Mouse (Mus musculus) ES-E14 (cell line): ENCODE measurements around the gene Pcsk5. TPM values are rescaled to one million over a fixed set of nuclear protein-coding genes. Genes with fewer than 3 reads are reported as not detected.

Experiments
- DNase-seq: peaks from one replicate; pipeline ENCODE4 v3.0.0-alpha.2; 2013; ENCODE audit warnings: low read depth, low spot score
- H3K27ac ChIP-seq: 2 replicates; pipeline ENCODE4 v1.5.1; 2012; ENCODE audit warnings: low read depth, mild to moderate bottlenecking, low read length, moderate library complexity, mixed read lengths; ENCODE audit not compliant: poor library complexity, insufficient read depth, severe bottlenecking
- H3K36me3 ChIP-seq: 2 replicates; pipeline ENCODE4 v1.6.1; 2012; ENCODE audit warnings: mild to moderate bottlenecking, low read length, moderate library complexity, mixed read lengths; ENCODE audit not compliant: control insufficient read depth, poor library complexity, insufficient read depth, severe bottlenecking
- H3K4me1 ChIP-seq, 2 experiments: fragments of 150-350 bp in 1 of 2; sonication (generic) in 1 of 2; 2 replicates each; pipeline ENCODE4 v1.6.1; 2012; ENCODE audit warnings: low read length in 2 of 2, mild to moderate bottlenecking in 1 of 2, mixed read lengths in 1 of 2; ENCODE audit not compliant: control insufficient read depth in 2 of 2, insufficient read depth in 2 of 2, poor library complexity in 1 of 2
- H3K4me3 ChIP-seq, 2 experiments: fragments of 150-350 bp in 1 of 2; sonication (generic) in 1 of 2; 2 replicates each; pipeline ENCODE4 v1.5.1; 2012; ENCODE audit warnings: low read length in 2 of 2, low read depth in 1 of 2, mild to moderate bottlenecking in 1 of 2, mixed read lengths in 1 of 2; ENCODE audit not compliant: insufficient read depth in 1 of 2, poor library complexity in 1 of 2, severe bottlenecking in 1 of 2
- H3K9ac ChIP-seq: 2 replicates; pipeline ENCODE4 v1.6.1; 2012; ENCODE audit warnings: low read depth, mild to moderate bottlenecking, low read length, mixed read lengths; ENCODE audit not compliant: poor library complexity, insufficient read depth, severe bottlenecking
- H3K9me3 ChIP-seq: fragments of 150-350 bp; sonication (generic); 2 replicates; pipeline ENCODE4 v1.6.1; 2012; ENCODE audit warnings: low read depth, mild to moderate bottlenecking, low read length; ENCODE audit not compliant: control insufficient read depth, insufficient read depth
- CHD2 ChIP-seq: IDR thresholded peaks from 2 replicates; pipeline ENCODE4 v1.6.1; 2014; ENCODE audit warnings: mild to moderate bottlenecking, low read depth, low read length, inconsistent platforms
- HCFC1 ChIP-seq: IDR thresholded peaks from 2 replicates; pipeline ENCODE4 v1.6.1; 2012; ENCODE audit warnings: low read length, inconsistent platforms, borderline replicate concordance; ENCODE audit not compliant: insufficient read depth
- MAFK ChIP-seq: IDR thresholded peaks from 2 replicates; pipeline ENCODE4 v1.6.1; 2014; ENCODE audit warnings: mild to moderate bottlenecking, low read depth, low read length, inconsistent platforms; ENCODE audit not compliant: insufficient read depth
- ZC3H11A ChIP-seq: IDR thresholded peaks from 2 replicates; pipeline ENCODE4 v1.6.1; 2012; ENCODE audit warnings: low read depth, mild to moderate bottlenecking, inconsistent platforms, low read length, borderline replicate concordance
- ZNF384 ChIP-seq: IDR thresholded peaks from 2 replicates; pipeline ENCODE4 v1.6.1; 2012; ENCODE audit warnings: low read depth, low read length, inconsistent platforms
- in situ Hi-C, 2 experiments: fragments of 600-800 bp; cut with MboI; formaldehyde crosslinking; loops; one replicate each; pipeline ENCODE4 v1.15.1; 2025; ENCODE audit warnings: low sequenced_read_pairs in 2 of 2, inconsistent platforms in 1 of 2; ENCODE audit not compliant: unreplicated experiment in 2 of 2
- total RNA-seq: library from RNA; depleted of rRNA; stranded (reverse); fragments of 300-350 nt; gene quantifications from 2 replicates; pipeline ENCODE4 v1.2.3, GENCODE M21; 2012

The Pcsk5 gene
- total RNA-seq, 1 experiment, result 1.6 TPM

- in situ Hi-C loops, result loop anchor here in 1 of 2 experiments (25.0 kb wide), 1 partner anchor 719 kb away; no protein-coding TSS in a partner anchor
- H3K9me3 ChIP-seq, result no peaks in the 10 kb centered on the region
- 0 out of 4 replicates have a peak, but pooled peaks cover 0 to 2% of the 10 kb centered on the region in 2 experiments for H3K4me1 ChIP-seq
- no peak for DNase-seq
- no peak overlapping the region for H3K9ac ChIP-seq
- no peaks in the 10 kb centered on the region for H3K36me3 ChIP-seq
- TF ChIP-seq ZNF384 (no peak), MAFK (no peak), ZC3H11A (no peak), CHD2 (no peak), HCFC1 (no peak)
- no peak overlapping the region for H3K27ac ChIP-seq
- no peak overlapping the region for H3K4me3 ChIP-seq
Measured at GRCm38 (mm10) chr19:17831376-17831775, 6.1 kb downstream of the Pcsk5 start.

- TF ChIP-seq HCFC1 (no peak), MAFK (no peak), CHD2 (no peak), ZC3H11A (no peak), ZNF384 (no peak)
- no peaks in the 10 kb centered on the region for H3K36me3 ChIP-seq
- H3K27ac ChIP-seq, result no peak overlapping the region
- no peaks in the 10 kb centered on the region for H3K9me3 ChIP-seq
- H3K4me3 ChIP-seq, result no peak overlapping the region
- H3K9ac ChIP-seq, result no peak overlapping the region
- DNase-seq, result no peak
- no peaks in the 10 kb centered on the region for H3K4me1 ChIP-seq
- in situ Hi-C loops, result loop anchor here in 1 of 2 experiments (25.0 kb wide), 1 partner anchor 716 kb away; no protein-coding TSS in a partner anchor
Measured at GRCm38 (mm10) chr19:17828414-17828813, 9.0 kb downstream of the Pcsk5 start.

GRCm38 (mm10) chr19:17826694-17827093, 10.7 kb downstream of the Pcsk5 start:
- TF ChIP-seq MAFK (no peak), ZC3H11A (no peak), HCFC1 (no peak), ZNF384 (no peak), CHD2 (no peak)
- Histone ChIP-seq H3K4me1 (no peaks in the 10 kb centered on the region), H3K9me3 (no peaks in the 10 kb centered on the region), H3K36me3 (no peaks in the 10 kb centered on the region), H3K9ac (no peak overlapping the region), H3K27ac (no peak overlapping the region), H3K4me3 (no peak overlapping the region)
- in situ Hi-C loops, result loop anchor here in 1 of 2 experiments (25.0 kb wide), 1 partner anchor 714 kb away; no protein-coding TSS in a partner anchor
- no peak for DNase-seq

- H3K4me1 ChIP-seq, result no peaks in the 10 kb centered on the region
- in situ Hi-C loops, result no loop called here
- no peak overlapping the region for H3K27ac ChIP-seq
- H3K36me3 ChIP-seq, result no peaks in the 10 kb centered on the region
- no peaks in the 10 kb centered on the region for H3K9me3 ChIP-seq
- DNase-seq, result no peak
- no peak for TF ChIP-seq MAFK
- H3K9ac ChIP-seq, result no peak overlapping the region
- H3K4me3 ChIP-seq, result no peak overlapping the region
Measured at GRCm38 (mm10) chr19:17820046-17820445, 17.4 kb downstream of the Pcsk5 start.

GRCm38 (mm10) chr19:17819081-17819480, 18.4 kb downstream of the Pcsk5 start:
- no peaks in the 10 kb centered on the region for H3K4me1 ChIP-seq
- in situ Hi-C loops, result no loop called here
- H3K9me3 ChIP-seq, result no peaks in the 10 kb centered on the region
- H3K36me3 ChIP-seq, result no peaks in the 10 kb centered on the region
- H3K27ac ChIP-seq, result no peak overlapping the region
- no peak overlapping the region for H3K9ac ChIP-seq
- DNase-seq, result no peak
- H3K4me3 ChIP-seq, result no peak overlapping the region
- TF ChIP-seq ZC3H11A (no peak), MAFK (no peak), ZNF384 (no peak), CHD2 (no peak)
